Mouse (Mus musculus) liver, embryonic 13.5 days (tissue): ENCODE data around the gene Ncoa3. TPM values are rescaled to one million over a fixed set of nuclear protein-coding genes. Genes with fewer than 3 reads are reported as not detected.

Experiments
- ATAC-seq: fragments of 200-750 bp; cut with Nextera tagmentation; 2 replicates; pipeline ENCODE4 v1.8.0; 2017; ENCODE audit warnings: low read depth, mild to moderate bottlenecking, moderate number of reproducible peaks, moderate library complexity
- DNase-seq: peaks from one replicate; pipeline ENCODE4 v3.0.0; 2022
- H3K27ac ChIP-seq: fragments of 300-500 bp; sonication (generic); 2 replicates; pipeline ENCODE4 v1.5.1; 2015; ENCODE audit warnings: moderate library complexity, mild to moderate bottlenecking, inconsistent platforms
- H3K27me3 ChIP-seq: fragments of 300-500 bp; sonication (generic); 2 replicates; pipeline ENCODE4 v1.6.1; 2015; ENCODE audit warnings: mild to moderate bottlenecking, inconsistent platforms
- H3K36me3 ChIP-seq: fragments of 300-500 bp; sonication (generic); 2 replicates; pipeline ENCODE4 v1.6.1; 2015; ENCODE audit warnings: mild to moderate bottlenecking, inconsistent platforms
- H3K4me1 ChIP-seq: fragments of 300-500 bp; sonication (generic); replicated peaks from 2 replicates; pipeline ENCODE4 v1.6.1; 2015; ENCODE audit warnings: inconsistent platforms
- H3K4me2 ChIP-seq: fragments of 300-500 bp; sonication (generic); 2 replicates; pipeline ENCODE4 v1.6.1; 2015; ENCODE audit warnings: inconsistent platforms, mild to moderate bottlenecking, moderate library complexity
- H3K4me3 ChIP-seq: fragments of 300-500 bp; sonication (generic); replicated peaks from 2 replicates; pipeline ENCODE4 v1.5.1; 2015; ENCODE audit warnings: mild to moderate bottlenecking, inconsistent platforms
- H3K9ac ChIP-seq: fragments of 300-500 bp; sonication (generic); 2 replicates; pipeline ENCODE4 v1.6.1; 2015; ENCODE audit warnings: mild to moderate bottlenecking, inconsistent platforms
- H3K9me3 ChIP-seq: fragments of 300-500 bp; sonication (generic); replicated peaks from 2 replicates; pipeline ENCODE4 v1.6.1; 2016; ENCODE audit warnings: inconsistent platforms
- WGBS: fragments of 180-500 bp; shearing (Covaris S2); methylation state at CpG from one replicate; pipeline ENCODE4 v1.1.7; 2015; ENCODE audit not compliant: insufficient replicate concordance; 5-methylcytosine and 5-hydroxymethylcytosine counted together
- polyA plus RNA-seq: library from polyadenylated mRNA; unstranded; fragments of >200 nt; fragmentation: Nextera tagmentation; extraction: Ambion mirVana; gene quantifications from 2 replicates; pipeline ENCODE4 v1.2.1, GENCODE M21; 2015

The Ncoa3 gene
- polyA plus RNA-seq, 1 experiment from 2014 or later: 3.5 TPM

DNA sequence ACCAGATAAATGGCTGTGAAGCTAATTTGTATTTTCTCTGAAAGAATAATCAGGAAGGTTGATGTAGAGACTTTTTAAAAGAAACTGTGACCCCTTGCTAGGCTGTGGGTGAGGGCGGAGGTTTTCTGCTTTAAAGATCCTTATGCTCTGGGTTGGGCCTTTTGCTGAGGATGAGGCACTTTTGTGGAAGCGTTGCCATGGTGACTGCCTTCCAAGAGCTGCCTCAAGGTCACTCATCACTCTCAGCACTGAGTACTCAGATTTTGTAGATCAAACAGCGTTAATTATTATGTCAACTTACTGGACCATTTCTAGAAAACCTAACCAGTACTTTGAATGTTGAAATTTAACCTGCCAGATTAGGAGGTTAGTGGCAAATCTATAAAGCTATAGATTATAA, 29.2 kb downstream of the Ncoa3 start:
- 61% methylated on average over 3 of the region's 3 CpGs for WGBS
- no peaks in the 10 kb centered on the region for H3K9me3 ChIP-seq

DNA sequence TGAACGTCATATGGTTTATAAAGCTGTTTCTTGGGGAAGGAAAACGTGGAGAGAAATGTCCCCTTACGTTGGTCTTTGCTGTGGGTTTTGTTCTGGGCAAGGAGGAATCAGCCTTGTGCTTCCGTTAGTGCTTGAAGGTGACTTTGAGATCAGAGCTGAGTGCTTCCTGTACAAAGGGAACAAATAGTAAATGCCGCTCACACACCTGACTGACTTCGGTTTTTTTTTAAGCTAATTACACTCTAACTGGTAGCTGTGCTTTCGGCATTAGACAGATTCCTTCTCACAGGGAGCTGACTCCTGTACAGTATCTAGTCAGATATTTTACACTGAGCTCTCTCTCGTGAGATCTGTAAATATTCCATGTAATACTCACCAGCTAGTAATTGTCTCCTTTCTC, 29.9 kb downstream of the Ncoa3 start:
- no peaks in the 10 kb centered on the region for H3K27me3 ChIP-seq
- no peak for DNase-seq
- WGBS: 52% methylated on average over 8 of the region's 8 CpGs
- ATAC-seq: no peak
- no peak overlapping the region for H3K9ac ChIP-seq
- H3K36me3 ChIP-seq: no peaks in the 10 kb centered on the region
- H3K4me3 ChIP-seq: no peak overlapping the region
- no peak overlapping the region for H3K27ac ChIP-seq
- no peaks in the 10 kb centered on the region for H3K9me3 ChIP-seq
- H3K4me2 ChIP-seq: no peak overlapping the region
- peaks cover 45% of the 10 kb centered on the region for H3K4me1 ChIP-seq

More for the DNA sequence above, 29.2 kb downstream of the Ncoa3 start:
- no peak overlapping the region for H3K4me3 ChIP-seq
- H3K9ac ChIP-seq: no peak overlapping the region
- peaks cover 46% of the 10 kb centered on the region for H3K4me1 ChIP-seq
- H3K27me3 ChIP-seq: no peaks in the 10 kb centered on the region
- ATAC-seq (no peak), DNase-seq (no peak)
- no peak overlapping the region for H3K4me2 ChIP-seq
- H3K36me3 ChIP-seq: no peaks in the 10 kb centered on the region
- H3K27ac ChIP-seq: no peak overlapping the region

DNA sequence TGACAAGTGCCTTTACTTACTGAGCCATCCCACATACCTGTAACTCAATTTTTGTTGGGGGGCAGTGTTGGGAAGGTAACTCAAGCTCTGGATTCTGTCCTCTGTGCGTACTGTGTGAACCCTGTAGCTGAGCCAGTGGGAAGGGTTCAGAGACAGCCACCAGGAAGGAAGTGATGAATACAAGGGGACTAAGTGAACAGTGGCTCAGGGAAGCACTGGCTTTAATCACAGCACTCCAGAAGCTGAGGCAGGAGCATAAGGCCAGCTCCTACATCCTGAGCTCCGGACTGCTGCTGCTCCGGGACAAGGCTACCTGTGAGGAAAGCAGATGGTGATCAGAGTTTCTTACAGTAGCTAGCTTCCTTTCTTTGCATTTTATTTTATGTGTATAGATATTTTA, 31.6 kb downstream of the Ncoa3 start:
- WGBS: 56% methylated on average over 3 of the region's 3 CpGs
- H3K9ac ChIP-seq: no peak overlapping the region
- H3K27me3 ChIP-seq: no peaks in the 10 kb centered on the region
- no peaks in the 10 kb centered on the region for H3K36me3 ChIP-seq
- DNase-seq (no peak), ATAC-seq (no peak)
- no peak overlapping the region for H3K4me2 ChIP-seq
- no peak overlapping the region for H3K4me3 ChIP-seq
- no peaks in the 10 kb centered on the region for H3K9me3 ChIP-seq
- peaks cover 42% of the 10 kb centered on the region for H3K4me1 ChIP-seq
- H3K27ac ChIP-seq: no peak overlapping the region

DNA sequence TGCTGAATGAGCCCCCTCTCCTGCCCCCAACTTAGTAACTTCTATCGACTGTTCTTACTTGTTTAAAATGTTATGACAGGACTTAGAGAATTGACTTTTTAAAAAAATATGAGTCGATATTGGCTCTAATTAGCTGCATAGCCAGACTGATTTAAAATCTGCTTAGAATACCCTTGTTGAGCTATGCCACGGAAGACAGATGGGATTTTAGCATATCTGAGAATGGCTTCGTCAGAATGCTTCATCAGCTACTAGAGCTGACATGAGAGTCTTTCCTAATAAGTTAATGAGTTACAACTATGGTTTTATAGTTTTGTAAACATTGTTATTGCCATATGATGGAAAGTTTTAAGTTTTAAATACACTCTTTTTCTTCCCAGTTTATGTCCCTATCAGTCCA, 32.2 kb downstream of the Ncoa3 start:
- H3K4me2 ChIP-seq: no peak overlapping the region
- no peaks in the 10 kb centered on the region for H3K27me3 ChIP-seq
- no peaks in the 10 kb centered on the region for H3K36me3 ChIP-seq
- H3K4me1 ChIP-seq: peaks cover 42% of the 10 kb centered on the region
- H3K27ac ChIP-seq: no peak overlapping the region
- no peak overlapping the region for H3K9ac ChIP-seq
- DNase-seq: no peak
- ATAC-seq: no peak
- H3K4me3 ChIP-seq: no peak overlapping the region
- 72% methylated on average over 4 of the region's 4 CpGs for WGBS
- no peaks in the 10 kb centered on the region for H3K9me3 ChIP-seq

DNA sequence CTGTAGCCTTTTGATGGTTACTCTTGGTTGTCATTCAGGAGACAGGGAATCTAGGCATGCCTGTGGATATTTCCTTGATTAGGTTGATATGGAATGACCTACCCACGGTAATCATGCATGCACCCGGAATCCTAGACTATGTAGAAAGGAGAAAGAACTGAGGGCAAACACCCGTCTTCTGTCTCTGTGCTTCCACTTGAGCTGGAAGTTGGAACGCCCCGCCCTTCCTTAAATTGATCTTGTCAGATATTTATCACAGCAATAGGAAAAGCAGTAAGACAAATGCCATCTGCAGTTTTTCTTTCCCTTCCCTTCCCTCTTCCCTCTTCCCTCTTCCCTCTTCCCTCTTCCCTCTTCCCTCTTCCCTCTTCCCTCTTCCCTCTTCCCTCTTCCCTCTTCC, 33.5 kb downstream of the Ncoa3 start:
- no peak overlapping the region for H3K27ac ChIP-seq
- no peak for DNase-seq
- no peaks in the 10 kb centered on the region for H3K36me3 ChIP-seq
- no peak overlapping the region for H3K4me2 ChIP-seq
- 50% methylated on average over 5 of the region's 5 CpGs for WGBS
- no peak overlapping the region for H3K9ac ChIP-seq
- no peaks in the 10 kb centered on the region for H3K9me3 ChIP-seq
- no peaks in the 10 kb centered on the region for H3K27me3 ChIP-seq
- no peak for ATAC-seq
- no peak overlapping the region for H3K4me3 ChIP-seq
- H3K4me1 ChIP-seq: peaks cover 46% of the 10 kb centered on the region

DNA sequence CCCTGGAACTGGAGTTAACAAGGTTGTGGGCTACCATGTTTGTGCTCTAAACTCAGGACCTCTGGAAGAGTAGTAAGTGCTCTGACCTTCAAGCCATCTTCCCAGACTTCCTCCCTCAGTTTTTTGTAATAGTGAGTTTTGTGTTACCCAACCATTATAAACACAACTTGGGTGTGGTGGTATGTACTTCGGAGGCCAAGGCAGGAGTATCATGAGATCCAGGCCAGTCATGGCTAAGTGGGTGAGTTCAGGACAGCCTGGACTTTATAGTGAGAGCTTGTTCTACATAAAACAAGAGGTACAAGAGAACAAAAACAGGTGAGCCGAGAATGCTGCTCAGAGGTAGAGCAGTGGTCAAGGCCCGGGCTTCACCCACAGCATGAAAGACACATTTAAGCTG, 35.4 kb downstream of the Ncoa3 start:
- no peaks in the 10 kb centered on the region for H3K27me3 ChIP-seq
- H3K9me3 ChIP-seq: no peaks in the 10 kb centered on the region
- no peak for ATAC-seq
- H3K4me1 ChIP-seq: peaks cover 51% of the 10 kb centered on the region
- H3K4me2 ChIP-seq: no peak overlapping the region
- 69% methylated on average over 3 of the region's 3 CpGs for WGBS
- no peak overlapping the region for H3K4me3 ChIP-seq
- H3K36me3 ChIP-seq: no peaks in the 10 kb centered on the region
- DNase-seq: no peak
- H3K27ac ChIP-seq: no peak overlapping the region
- no peak overlapping the region for H3K9ac ChIP-seq

DNA sequence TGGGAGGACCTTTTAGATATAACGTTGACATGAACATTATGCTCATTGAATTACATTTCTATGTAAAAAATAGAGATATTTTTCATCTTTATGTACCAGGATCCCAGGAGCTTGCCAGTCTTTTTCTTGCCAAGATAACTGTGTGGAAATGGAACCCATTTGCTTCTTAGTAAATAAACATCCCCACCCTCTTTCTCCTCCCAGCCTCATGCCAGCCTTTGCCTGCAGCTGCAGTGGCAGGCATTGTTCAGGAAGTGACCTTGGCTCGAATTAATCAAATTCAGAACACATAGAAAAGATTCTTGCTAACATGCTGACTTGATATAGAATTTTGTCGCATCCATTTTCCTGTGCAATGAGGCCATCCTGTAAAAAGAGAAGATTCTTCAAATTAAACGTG, 36.8 kb downstream of the Ncoa3 start:
- H3K9me3 ChIP-seq: no peaks in the 10 kb centered on the region
- H3K36me3 ChIP-seq: no peaks in the 10 kb centered on the region
- no peak overlapping the region for H3K4me3 ChIP-seq
- no peak overlapping the region for H3K27ac ChIP-seq
- H3K27me3 ChIP-seq: no peaks in the 10 kb centered on the region
- DNase-seq: no peak
- no peak for ATAC-seq
- 54% methylated on average over 4 of the region's 4 CpGs for whole genome bisulfite sequencing
- H3K4me1 ChIP-seq: peaks cover 43% of the 10 kb centered on the region
- no peak overlapping the region for H3K4me2 ChIP-seq
- H3K9ac ChIP-seq: no peak overlapping the region

DNA sequence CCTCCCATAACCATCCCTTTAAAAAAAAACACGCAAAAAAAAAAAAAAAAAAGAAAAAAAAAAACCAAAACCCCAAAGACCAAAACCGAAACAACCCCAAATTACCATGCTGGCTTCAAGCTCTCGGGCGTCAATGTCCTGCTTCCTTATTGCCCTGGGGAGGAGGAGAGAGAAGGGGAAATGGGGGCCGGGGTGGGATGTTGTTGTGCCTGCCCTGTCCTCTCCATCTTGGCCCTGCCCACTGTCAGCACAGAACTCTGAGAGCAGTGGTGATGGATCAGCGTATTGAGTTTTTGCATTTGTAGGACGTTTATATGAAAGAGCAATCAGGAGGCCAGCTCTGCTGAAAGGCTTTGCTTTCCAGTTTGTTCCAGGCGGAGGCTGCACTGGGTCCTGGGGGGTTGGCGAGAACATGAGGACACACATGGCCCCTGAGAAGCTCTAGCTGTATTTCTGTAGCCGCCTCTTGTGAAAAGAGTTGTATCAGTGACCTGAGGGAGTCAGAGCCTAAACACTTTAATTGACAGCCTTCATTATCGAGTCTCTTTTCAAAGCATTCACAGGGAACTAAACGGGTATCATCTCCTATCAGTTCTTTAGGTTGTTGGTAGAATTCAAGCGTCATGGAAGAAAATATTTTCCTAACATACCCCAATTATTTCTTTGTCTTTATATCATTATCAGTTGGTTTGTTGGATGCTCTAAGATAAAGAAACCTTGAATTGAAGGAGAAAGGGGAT, 38.0 kb downstream of the Ncoa3 start:
- DNase-seq: no peak
- peaks cover 45% of the 10 kb centered on the region for H3K4me1 ChIP-seq

DNA sequence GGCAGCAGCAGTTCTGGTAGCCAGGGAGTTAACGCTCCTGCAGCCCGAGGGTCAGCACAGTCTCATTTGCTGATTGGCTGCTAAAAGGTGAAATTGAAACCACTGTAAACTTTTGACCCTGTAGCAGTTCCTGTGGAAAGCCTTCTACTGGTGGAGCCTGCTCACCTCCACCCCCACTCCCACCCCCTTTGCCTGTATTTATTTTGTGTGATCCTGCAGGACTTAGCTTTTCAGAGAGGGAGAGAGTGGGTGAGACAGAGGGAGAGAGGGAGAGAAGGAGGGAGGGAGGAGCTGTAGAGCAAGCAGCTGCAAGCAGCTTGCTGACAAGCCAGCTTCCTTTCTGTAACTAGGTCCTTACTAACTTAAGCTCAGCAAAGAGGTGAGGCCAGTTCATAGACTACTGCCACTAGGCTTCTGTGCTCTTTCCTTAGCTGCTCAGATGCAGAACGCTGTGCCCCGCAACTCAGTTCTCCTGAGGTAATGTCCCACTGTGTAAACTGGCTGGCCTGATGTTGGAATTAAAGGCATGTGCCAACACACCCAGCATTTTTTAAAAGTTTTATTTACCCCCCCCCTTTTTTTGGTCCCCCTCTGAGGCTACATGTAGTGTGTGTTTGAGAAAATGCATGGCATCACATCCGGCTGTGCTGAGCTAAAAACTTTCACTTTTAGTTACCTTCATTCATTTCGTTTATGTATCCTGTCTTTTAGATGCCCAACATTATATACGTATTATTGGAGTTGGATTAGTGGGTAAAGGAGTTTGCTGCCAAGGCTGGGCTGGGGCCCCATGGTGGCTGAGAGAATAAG, 38.9 kb downstream of the Ncoa3 start:
- H3K9ac ChIP-seq: 0 out of 2 replicates have a peak overlapping the region, but pooled peaks have one; percentile 24
- H3K9me3 ChIP-seq: no peaks in the 10 kb centered on the region
- H3K4me3 ChIP-seq: peak overlapping the region; percentile 37
- ATAC-seq: peak; percentile 81
- H3K36me3 ChIP-seq: no peaks in the 10 kb centered on the region
- no peak for DNase-seq
- peak overlapping the region; percentile 62 for H3K4me2 ChIP-seq
- no peaks in the 10 kb centered on the region for H3K27me3 ChIP-seq
- H3K27ac ChIP-seq: peak overlapping the region; percentile 54
- 36% methylated on average over 7 of the region's 7 CpGs for WGBS
- peaks cover 40% of the 10 kb centered on the region for H3K4me1 ChIP-seq

More for the DNA sequence above, 38.0 kb downstream of the Ncoa3 start:
- Histone ChIP-seq H3K27ac (peak overlapping the region; percentile 70), H3K36me3 (no peaks in the 10 kb centered on the region), H3K9me3 (no peaks in the 10 kb centered on the region), H3K4me3 (peak overlapping the region; percentile 37), H3K9ac (peak overlapping the region; percentile 45; the same call in 1 of the 2 replicates), H3K4me2 (peak overlapping the region; percentile 62), H3K27me3 (no peaks in the 10 kb centered on the region)
- ATAC-seq: no peak
- WGBS: 8% methylated on average over 13 of the region's 13 CpGs

DNA sequence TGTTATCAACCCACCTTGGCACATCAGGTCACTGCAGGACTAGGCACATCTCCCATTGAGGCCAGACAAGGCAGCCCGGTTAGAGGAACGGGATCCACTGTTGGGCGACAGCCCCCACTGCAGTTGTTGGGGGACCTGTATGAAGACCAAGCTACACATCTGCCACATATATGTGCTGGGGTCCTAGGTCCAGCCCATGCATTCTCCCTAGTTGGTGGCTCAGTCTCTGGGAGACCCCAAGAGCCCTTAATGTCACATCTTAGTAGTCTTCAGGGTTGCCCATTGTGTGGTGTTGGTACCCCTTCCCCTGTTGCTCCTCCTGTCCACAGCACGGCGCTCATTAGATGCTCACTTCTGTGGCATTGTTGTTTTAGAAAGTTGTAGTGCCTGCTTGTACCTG, 40.2 kb downstream of the Ncoa3 start:
- WGBS: 77% methylated on average over 5 of the region's 5 CpGs
- ATAC-seq: no peak
- H3K27me3 ChIP-seq: no peaks in the 10 kb centered on the region
- H3K4me3 ChIP-seq: no peak overlapping the region
- no peak overlapping the region for H3K27ac ChIP-seq
- no peaks in the 10 kb centered on the region for H3K36me3 ChIP-seq
- H3K4me1 ChIP-seq: peaks cover 31% of the 10 kb centered on the region
- no peak overlapping the region for H3K4me2 ChIP-seq
- no peak overlapping the region for H3K9ac ChIP-seq
- DNase-seq: no peak
- no peaks in the 10 kb centered on the region for H3K9me3 ChIP-seq

DNA sequence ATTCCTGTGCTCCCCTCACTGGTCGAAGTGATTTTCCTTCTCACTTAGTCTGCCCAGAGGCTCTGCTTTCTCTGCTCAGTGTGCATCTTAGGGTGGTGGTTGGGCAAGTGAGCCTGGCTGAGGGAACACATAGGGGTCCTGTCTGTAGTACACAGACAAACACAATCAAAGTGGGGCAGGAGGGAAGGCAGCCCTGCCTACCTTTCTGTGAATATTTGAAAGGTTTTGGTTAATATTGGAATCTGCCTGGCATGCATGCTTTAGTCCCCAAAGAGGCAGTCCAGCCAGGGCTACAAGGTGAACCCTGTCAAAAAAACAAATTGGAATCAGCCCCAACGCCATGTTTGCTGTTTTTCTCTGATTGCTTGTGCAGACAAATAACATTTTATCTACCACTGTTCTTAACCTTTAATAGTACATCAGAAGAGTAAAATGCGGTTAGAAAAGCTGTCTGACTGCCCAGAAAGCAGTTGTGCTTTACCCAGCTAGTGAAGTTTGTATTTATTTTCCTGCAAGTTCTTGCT, 42.6 kb downstream of the Ncoa3 start:
- H3K36me3 ChIP-seq: no peaks in the 10 kb centered on the region
- no peak overlapping the region for H3K4me2 ChIP-seq
- H3K4me3 ChIP-seq: no peak overlapping the region
- H3K27ac ChIP-seq: no peak overlapping the region; the same call in 1 of the 2 replicates
- no peaks in the 10 kb centered on the region for H3K27me3 ChIP-seq
- no peaks in the 10 kb centered on the region for H3K9me3 ChIP-seq
- 48% methylated on average over 3 of the region's 3 CpGs for WGBS
- no peak for ATAC-seq
- no peak overlapping the region for H3K9ac ChIP-seq
- H3K4me1 ChIP-seq: peaks cover 24% of the 10 kb centered on the region
- no peak for DNase-seq
